Mouse (Mus musculus) heart, adult 18-20 months (tissue): ENCODE data around the gene Adra2c. TPM values are rescaled to one million over a fixed set of nuclear protein-coding genes. Genes with fewer than 3 reads are reported as not detected.

Source experiments
- DNase-seq, 2 experiments: peaks; one replicate each; pipeline ENCODE4 v3.0.0; 2021 to 2022; ENCODE audit warnings: mixed read lengths in 1 of 2
- total RNA-seq, 2 experiments: library from RNA; stranded (reverse); gene quantifications; 2 replicates each; pipeline ENCODE4 v1.2.3; 2021

Adra2c gene
- total RNA-seq, 2 experiments from 2014 or later, result 0.49 to 0.52 TPM

GRCm38 (mm10) chr5:35311738-35312250, 33.7 kb downstream of the Adra2c start:
- DNase-seq, result no peak

- peak in 1 of 2 experiments; percentile 5 for DNase-seq
Observed at GRCm38 (mm10) chr5:35313231-35313821, 35.2 kb downstream of the Adra2c start.

GRCm38 (mm10) chr5:35313826-35314586, 35.9 kb downstream of the Adra2c start:
- peak in 1 of 2 experiments; percentile 10 for DNase-seq

GRCm38 (mm10) chr5:35314629-35315028, 36.5 kb downstream of the Adra2c start:
- DNase-seq, result no peak

- DNase-seq, result no peak
Observed at GRCm38 (mm10) chr5:35315204-35315603, 37.1 kb downstream of the Adra2c start.

- peak; percentile 86 for DNase-seq
Observed at GRCm38 (mm10) chr5:35320650-35321049, 42.5 kb downstream of the Adra2c start.

GRCm38 (mm10) chr5:35330822-35331221, 52.7 kb downstream of the Adra2c start:
- DNase-seq, result no peak

Other genes with a start within 250 kb of the Adra2c start
- gene Hgfac, start 236.8 kb upstream of the Adra2c start, total RNA-seq, result under 1 TPM; 0.20 to 0.64 TPM
- gene Dok7, start 221.6 kb upstream of the Adra2c start, total RNA-seq, result 10 to 100 TPM; 33.2 to 35.2 TPM
- gene Lrpap1, start 172.6 kb upstream of the Adra2c start, total RNA-seq, result 10 to 100 TPM; 49.9 to 50.2 TPM
- gene Hmx1, start 110.8 kb downstream of the Adra2c start, total RNA-seq, result not detected
- gene Cpz, start 247.4 kb downstream of the Adra2c start, total RNA-seq, result under 1 TPM; 0.22 to 0.41 TPM